Mouse (Mus musculus) CH12.LX (cell line): ENCODE data around the gene Comtd1. TPM values are rescaled to one million over a fixed set of nuclear protein-coding genes. Genes with fewer than 3 reads are reported as not detected.

Source experiments
- DNase-seq: peaks from one replicate; pipeline ENCODE4 v3.0.0-alpha.2; 2013; ENCODE audit errors: extremely low read depth
- H3K27ac ChIP-seq: 2 replicates; pipeline ENCODE4 v1.5.1; 2012; ENCODE audit warnings: low read depth, mild to moderate bottlenecking, control low read depth, moderate library complexity; ENCODE audit not compliant: insufficient read depth
- H3K27me3 ChIP-seq: replicated peaks from 2 replicates; pipeline ENCODE3; 2012; ENCODE audit warnings: inconsistent platforms
- H3K36me3 ChIP-seq, 2 experiments: replicated peaks in 1 of 2; 2 replicates each; pipeline versions ENCODE3 to v1.6.1; 2012; ENCODE audit warnings: inconsistent platforms in 1 of 2, low read length in 1 of 2, mild to moderate bottlenecking in 1 of 2, mixed read lengths in 1 of 2, moderate library complexity in 1 of 2; ENCODE audit not compliant: control insufficient read depth in 1 of 2, insufficient read depth in 1 of 2
- H3K4me1 ChIP-seq, 2 experiments: 2 replicates each; pipeline ENCODE4 v1.6.1; 2012; ENCODE audit warnings: inconsistent platforms in 1 of 2, moderate library complexity in 1 of 2; ENCODE audit not compliant: insufficient read depth in 2 of 2, control insufficient read depth in 1 of 2
- H3K4me2 ChIP-seq: 2 replicates; pipeline ENCODE4 v1.6.1; 2012; ENCODE audit warnings: low read depth, mild to moderate bottlenecking, control low read depth; ENCODE audit not compliant: poor library complexity, insufficient read depth, severe bottlenecking
- H3K4me3 ChIP-seq, 3 experiments: fragments of 150-350 bp in 1 of 3; sonication (generic) in 1 of 3; replicated peaks in 1 of 3; 2 replicates each; pipeline versions ENCODE3 to v1.5.1; 2011 to 2012; ENCODE audit warnings: low read depth in 2 of 3, low read length in 2 of 3, mild to moderate bottlenecking in 2 of 3, moderate library complexity in 2 of 3, control low read depth in 1 of 3, improper control_type of control experiment in 1 of 3, inconsistent platforms in 1 of 3, mixed read lengths in 1 of 3; ENCODE audit not compliant: poor library complexity in 1 of 3
- H3K79me2 ChIP-seq: replicated peaks from 2 replicates; pipeline ENCODE4 v1.6.1; 2012; ENCODE audit warnings: mild to moderate bottlenecking, moderate library complexity; ENCODE audit not compliant: control insufficient read depth, poor library complexity, insufficient read depth, severe bottlenecking; ENCODE audit errors: extremely low read depth
- H3K9ac ChIP-seq: 2 replicates; pipeline ENCODE4 v1.6.1; 2012; ENCODE audit warnings: low read depth, mild to moderate bottlenecking, control low read depth, moderate library complexity; ENCODE audit not compliant: insufficient read depth
- H3K9me3 ChIP-seq: replicated peaks from 2 replicates; pipeline ENCODE3; 2012; ENCODE audit warnings: low read length, inconsistent platforms, mixed read lengths
- CHD2 ChIP-seq: IDR thresholded peaks from 2 replicates; pipeline ENCODE4 v1.6.1; 2011; ENCODE audit warnings: low read length, improper control_type of control experiment
- CTCF ChIP-seq, 2 experiments: IDR thresholded peaks in 1 of 2; conservative IDR thresholded peaks in 1 of 2; 2 replicates each; pipeline ENCODE4 v1.5.1; 2011 to 2012; ENCODE audit warnings: low read depth in 2 of 2, low read length in 2 of 2, improper control_type of control experiment in 1 of 2, inconsistent platforms in 1 of 2, mild to moderate bottlenecking in 1 of 2, moderate library complexity in 1 of 2
- E2F4 ChIP-seq: IDR thresholded peaks from 2 replicates; pipeline ENCODE4 v1.6.1; 2011; ENCODE audit warnings: low read depth, low read length, improper control_type of control experiment; ENCODE audit not compliant: insufficient replicate concordance
- ETS1 ChIP-seq: conservative IDR thresholded peaks from 2 replicates; pipeline ENCODE4 v1.6.1; 2012; ENCODE audit warnings: low read depth, mild to moderate bottlenecking, inconsistent platforms, low read length, improper control_type of control experiment, moderate library complexity
- GABPA ChIP-seq: IDR thresholded peaks from 2 replicates; pipeline ENCODE4 v1.6.1; 2012; ENCODE audit warnings: low read depth, low read length, improper control_type of control experiment, inconsistent platforms; ENCODE audit not compliant: insufficient replicate concordance
- HCFC1 ChIP-seq: IDR thresholded peaks from 2 replicates; pipeline ENCODE4 v1.6.1; 2012; ENCODE audit warnings: low read depth, mild to moderate bottlenecking, inconsistent platforms, low read length, improper control_type of control experiment
- JUN ChIP-seq: IDR thresholded peaks from 2 replicates; pipeline ENCODE4 v1.6.1; 2011; ENCODE audit warnings: low read depth, mild to moderate bottlenecking, low read length, improper control_type of control experiment, moderate library complexity; ENCODE audit not compliant: insufficient read depth
- JUND ChIP-seq: conservative IDR thresholded peaks from 2 replicates; pipeline ENCODE4 v1.6.1; 2011; ENCODE audit warnings: low read depth, low read length, improper control_type of control experiment
- KAT2A ChIP-seq: IDR thresholded peaks from 2 replicates; pipeline ENCODE4 v1.6.1; 2012; ENCODE audit warnings: low read length, improper control_type of control experiment, inconsistent platforms; ENCODE audit not compliant: insufficient replicate concordance
- MAFK ChIP-seq: IDR thresholded peaks from 2 replicates; pipeline ENCODE4 v1.6.1; 2011; ENCODE audit warnings: low read length, improper control_type of control experiment; ENCODE audit not compliant: insufficient replicate concordance
- MEF2A ChIP-seq: IDR thresholded peaks from 2 replicates; pipeline ENCODE4 v1.6.1; 2014; ENCODE audit warnings: low read depth, mild to moderate bottlenecking, inconsistent platforms, low read length, improper control_type of control experiment, borderline replicate concordance
- MXI1 ChIP-seq: IDR thresholded peaks from 2 replicates; pipeline ENCODE4 v1.6.1; 2011; ENCODE audit warnings: mild to moderate bottlenecking, low read depth, low read length, improper control_type of control experiment
- NELFE ChIP-seq: IDR thresholded peaks from 2 replicates; pipeline ENCODE4 v1.6.1; 2011; ENCODE audit warnings: low read depth, low read length, improper control_type of control experiment
- POLR2AphosphoS2 ChIP-seq: IDR thresholded peaks from 2 replicates; pipeline ENCODE4 v1.6.1; 2011; ENCODE audit warnings: low read depth, low read length, improper control_type of control experiment
- RAD21 ChIP-seq: IDR thresholded peaks from 2 replicates; pipeline ENCODE4 v1.6.1; 2011; ENCODE audit warnings: low read depth, mild to moderate bottlenecking, low read length, improper control_type of control experiment, moderate library complexity
- RCOR1 ChIP-seq: conservative IDR thresholded peaks from 2 replicates; pipeline ENCODE4 v1.6.1; 2012; ENCODE audit warnings: low read depth, mild to moderate bottlenecking, inconsistent platforms, low read length, improper control_type of control experiment
- SIN3A ChIP-seq: IDR thresholded peaks from 2 replicates; pipeline ENCODE4 v1.6.1; 2012; ENCODE audit warnings: low read length, improper control_type of control experiment, inconsistent platforms
- TCF12 ChIP-seq: IDR thresholded peaks from 2 replicates; pipeline ENCODE4 v1.6.1; 2014; ENCODE audit warnings: low read depth, mild to moderate bottlenecking, inconsistent platforms, low read length, improper control_type of control experiment
- UBTF ChIP-seq: IDR thresholded peaks from 2 replicates; pipeline ENCODE4 v1.6.1; 2012; ENCODE audit warnings: low read depth, mild to moderate bottlenecking, inconsistent platforms, low read length, improper control_type of control experiment, moderate library complexity
- USF1 ChIP-seq: IDR thresholded peaks from 2 replicates; pipeline ENCODE4 v1.6.1; 2014; ENCODE audit warnings: low read depth, mild to moderate bottlenecking, inconsistent platforms, low read length, improper control_type of control experiment
- ZC3H11A ChIP-seq: IDR thresholded peaks from 2 replicates; pipeline ENCODE4 v1.6.1; 2012; ENCODE audit warnings: low read depth, mild to moderate bottlenecking, inconsistent platforms, low read length, improper control_type of control experiment
- ZNF384 ChIP-seq: IDR thresholded peaks from 2 replicates; pipeline ENCODE4 v1.6.1; 2012; ENCODE audit warnings: low read depth, low read length, improper control_type of control experiment, inconsistent platforms
- dilution Hi-C: fragments of 300-500 bp; cut with MboI; formaldehyde crosslinking; loops from 2 replicates; pipeline ENCODE4 v1.14.3; 2020; ENCODE audit warnings: low sequenced_read_pairs; ENCODE audit not compliant: extremely low pct_unique_long_range_greater_than_20kb, extremely low pct_ligation_motif_present
- in situ Hi-C: fragments of 300-500 bp; cut with MboI; formaldehyde crosslinking; loops from 3 replicates; pipeline ENCODE4 v1.14.3; 2019; ENCODE audit warnings: low sequenced_read_pairs, low pct_ligation_motif_present, low pct_unique_long_range_greater_than_20kb, mixed read lengths
- polyA plus RNA-seq: library from polyadenylated mRNA; unstranded; fragments of >175 nt; gene quantifications from 2 replicates; pipeline ENCODE4 v1.2.1, GENCODE M21; 2012; ENCODE audit warnings: low read depth; ENCODE audit not compliant: insufficient read length
- total RNA-seq, 2 experiments: library from RNA; depleted of rRNA; stranded (reverse); fragments of 300-350 nt in 1 of 2; fragments of >200 nt in 1 of 2; gene quantifications; 2 replicates each; pipeline ENCODE4 v1.2.3; 2012 to 2014

The Comtd1 gene
- total and polyA plus RNA-seq, 3 experiments = 14.2 to 34.9 (median 29.0) TPM

DNA sequence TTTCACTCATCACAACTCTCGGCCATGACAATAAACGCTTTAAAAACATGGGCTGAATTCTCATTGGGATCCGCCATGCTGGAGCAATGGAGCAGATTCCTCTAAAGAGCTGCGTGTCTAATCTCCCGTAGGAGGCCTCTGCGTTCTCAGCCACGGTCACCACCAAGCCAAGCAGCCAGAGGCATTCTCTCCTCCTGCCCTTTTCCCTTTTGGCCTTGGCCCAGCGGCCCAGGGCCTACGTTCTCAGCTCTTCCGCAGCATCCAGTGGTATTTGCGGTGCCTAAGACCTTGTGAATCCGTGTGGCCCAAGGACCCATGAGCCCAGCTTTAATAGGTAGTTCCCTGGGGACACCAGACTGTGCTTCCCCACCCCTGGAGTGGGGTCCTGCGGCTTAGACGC lies 8.1 kb upstream of the Comtd1 start:
- dilution Hi-C loops = no loop called here
- no peaks in the 10 kb centered on the region for H3K9me3 ChIP-seq
- H3K4me3 ChIP-seq = no peak overlapping the region
- DNase-seq = no peak
- H3K4me1 ChIP-seq = peaks cover 7 to 39% of the 10 kb centered on the region in 2 experiments
- H3K79me2 ChIP-seq = no peaks in the 10 kb centered on the region
- H3K9ac ChIP-seq = no peak overlapping the region
- no peaks in the 10 kb centered on the region for H3K27me3 ChIP-seq
- H3K4me2 ChIP-seq = no peak overlapping the region
- TF ChIP-seq USF1 = no peak
- in situ Hi-C loops = loop anchor here (10.0 kb wide), 1 partner anchor 722 kb away; no protein-coding TSS in a partner anchor
- no peak overlapping the region for H3K27ac ChIP-seq
- no peaks in the 10 kb centered on the region for H3K36me3 ChIP-seq

DNA sequence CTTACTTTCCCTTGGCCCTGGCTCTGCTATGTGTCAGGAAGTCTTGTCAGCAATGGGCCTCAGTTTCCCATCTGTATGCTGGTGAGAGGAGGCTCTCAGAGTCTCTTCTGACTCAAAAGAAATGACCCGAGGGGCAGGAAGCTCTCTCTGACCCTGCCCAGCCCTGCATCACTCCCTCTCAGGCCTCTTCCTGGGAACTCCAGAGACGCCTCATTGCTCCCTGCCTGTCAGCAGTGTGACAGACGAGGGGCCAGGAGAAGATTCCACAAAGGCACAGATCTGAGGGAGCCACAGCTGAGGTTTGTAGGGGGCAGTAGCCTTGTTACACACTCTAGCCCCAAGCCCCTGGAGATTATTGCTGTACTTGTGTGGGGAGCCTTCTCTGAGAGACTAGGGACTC lies 7.2 kb upstream of the Comtd1 start:
- Histone ChIP-seq H3K27ac (no peak overlapping the region), H3K9me3 (no peaks in the 10 kb centered on the region), H3K79me2 (no peaks in the 10 kb centered on the region), H3K4me1 (peaks cover 7 to 39% of the 10 kb centered on the region in 2 experiments), H3K27me3 (no peaks in the 10 kb centered on the region), H3K9ac (no peak overlapping the region), H3K4me3 (no peak overlapping the region), H3K4me2 (no peak overlapping the region), H3K36me3 (peaks cover 0 to 2% of the 10 kb centered on the region in 2 experiments)
- TF ChIP-seq KAT2A (no peak), RCOR1 (no peak), CTCF (conservative IDR thresholded peaks at IDR 0.05 in 1 of 2, IDR thresholded peaks at IDR 0.05 in 1 of 2; ENCODE audit: low read depth in 2 of 2, low read length in 2 of 2) (no peak), SIN3A (no peak), TCF12 (no peak), POLR2AphosphoS2 (no peak), JUN (no peak), E2F4 (no peak), HCFC1 (no peak), JUND (no peak)
- no peak for DNase-seq
- dilution Hi-C loops = no loop called here
- in situ Hi-C loops = loop anchor here (10.0 kb wide), 1 partner anchor 721 kb away; no protein-coding TSS in a partner anchor

DNA sequence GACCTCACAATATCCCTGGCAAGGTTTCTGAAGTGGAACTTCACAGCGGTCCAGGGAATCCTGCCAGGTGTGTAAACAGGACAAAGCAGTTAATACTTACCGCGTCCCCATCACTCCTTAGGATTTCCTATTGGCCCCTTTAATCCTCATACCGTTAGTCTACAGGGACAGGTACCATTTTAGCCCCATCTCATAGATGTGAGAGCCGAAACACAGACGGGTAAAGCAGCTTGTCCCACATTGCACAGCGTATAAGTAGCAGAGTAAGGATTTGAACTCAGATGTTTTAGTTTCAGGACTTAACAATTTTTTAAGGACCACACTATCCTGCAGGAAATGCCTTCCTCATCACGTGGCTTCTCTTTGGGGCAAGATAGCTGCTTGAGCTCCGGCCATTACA lies 5.5 kb upstream of the Comtd1 start:
- H3K27me3 ChIP-seq = no peaks in the 10 kb centered on the region
- H3K4me1 ChIP-seq = peaks cover 7 to 41% of the 10 kb centered on the region in 2 experiments
- no peak for TF ChIP-seq HCFC1
- no peak for TF ChIP-seq RAD21
- no peak for TF ChIP-seq ETS1
- TF ChIP-seq ZNF384 = no peak
- TF ChIP-seq MEF2A = no peak
- TF ChIP-seq ZC3H11A = no peak
- TF ChIP-seq NELFE = no peak
- no peak for TF ChIP-seq JUND
- no peak for TF ChIP-seq MXI1
- TF ChIP-seq CHD2 = no peak
- TF ChIP-seq POLR2AphosphoS2 = no peak
- TF ChIP-seq GABPA = no peak
- no peak for TF ChIP-seq KAT2A
- no peak for TF ChIP-seq UBTF
- no peak for TF ChIP-seq MAFK
- H3K4me3 ChIP-seq = no peak overlapping the region
- H3K79me2 ChIP-seq = no peaks in the 10 kb centered on the region
- peaks cover 0 to 11% of the 10 kb centered on the region in 2 experiments for H3K36me3 ChIP-seq
- DNase-seq = no peak
- H3K9ac ChIP-seq = no peak overlapping the region
- in situ Hi-C loops = loop anchor here (5.0 to 10.0 kb wide), 2 partner anchors 42 to 719 kb away; no protein-coding TSS in a partner anchor
- dilution Hi-C loops = no loop called here
- no peak overlapping the region for H3K27ac ChIP-seq
- H3K4me2 ChIP-seq = no peak overlapping the region
- no peaks in the 10 kb centered on the region for H3K9me3 ChIP-seq
